Mouse (Mus musculus) forelimb bud, embryonic 11.5 days (tissue): ENCODE data around the gene Vps53.
A peak's percentile ranks its signal among the peaks of the same experiment; 100 is the strongest.
"Not testable (repeated sequence)": the region's sequence is repeated elsewhere in the genome, so short reads cannot be mapped to it uniquely, and the experiment has no call there.

ENCODE experiments used
- DNase-seq: peaks from one replicate; pipeline ENCODE4 v3.0.0-alpha.2; 2012; ENCODE audit warnings: low read depth, low spot score

Vps53 gene

GRCm38 (mm10) chr11:76179495-76180145 is at the start of gene Vps53, which contains the start of gene Fam57a:
TSS of gene Vps53 (minus strand) at chr11:76179647.
TSS of gene Fam57a (plus strand) at chr11:76179671.
- peak; percentile 76 for DNase-seq

GRCm38 (mm10) chr11:76225051-76225450 is 45.6 kb upstream of the Vps53 start:
- DNase-seq, result no peak

- no peak for DNase-seq
Measured at GRCm38 (mm10) chr11:76224631-76225030, 45.2 kb upstream of the Vps53 start.

- DNase-seq, result peak; percentile 99
Measured at GRCm38 (mm10) chr11:76217390-76217800, 37.9 kb upstream of the Vps53 start, which contains the start of the genes Dbil5 and Gemin4. TSS of gene Dbil5 (plus strand) at chr11:76217608. TSS of gene Gemin4 (minus strand) at chr11:76217664.

- peak; percentile 54 for DNase-seq
Measured at GRCm38 (mm10) chr11:76216681-76217389, 37.4 kb upstream of the Vps53 start.

GRCm38 (mm10) chr11:76216049-76216540 is 36.6 kb upstream of the Vps53 start:
- DNase-seq, result no peak

GRCm38 (mm10) chr11:76215011-76215410 is 35.6 kb upstream of the Vps53 start:
- no peak for DNase-seq

GRCm38 (mm10) chr11:76213841-76214240 is 34.4 kb upstream of the Vps53 start:
- no peak for DNase-seq

GRCm38 (mm10) chr11:76211595-76211994 is 32.1 kb upstream of the Vps53 start:
- DNase-seq, result not testable (repeated sequence)

- no peak for DNase-seq
Measured at GRCm38 (mm10) chr11:76210228-76210985, 31.0 kb upstream of the Vps53 start.

GRCm38 (mm10) chr11:76206793-76207192 is 27.3 kb upstream of the Vps53 start:
- DNase-seq, result no peak

GRCm38 (mm10) chr11:76201761-76202674 is 22.6 kb upstream of the Vps53 start:
- DNase-seq, result peak; percentile 62

- no peak for DNase-seq
Measured at GRCm38 (mm10) chr11:76196977-76197469, 17.6 kb upstream of the Vps53 start.

GRCm38 (mm10) chr11:76196275-76196976 is 17.0 kb upstream of the Vps53 start:
- no peak for DNase-seq

GRCm38 (mm10) chr11:76186908-76187307 is 7.5 kb upstream of the Vps53 start:
- DNase-seq, result no peak

- no peak for DNase-seq
Measured at GRCm38 (mm10) chr11:76183745-76184144, 4.3 kb upstream of the Vps53 start.

- DNase-seq, result no peak
Measured at GRCm38 (mm10) chr11:76180146-76180540, 696 bp upstream of the Vps53 start.

- peak; percentile 32 for DNase-seq
Measured at GRCm38 (mm10) chr11:76178726-76179494, 537 bp downstream of the Vps53 start.

- DNase-seq, result no peak
Measured at GRCm38 (mm10) chr11:76170207-76170606, 9.2 kb downstream of the Vps53 start.
